Mouse (Mus musculus) ES-E14 (cell line): ENCODE measurements around the gene Lca5. TPM values are rescaled to one million over a fixed set of nuclear protein-coding genes. Genes with fewer than 3 reads are reported as not detected.

ENCODE experiments used
- DNase-seq: peaks from one replicate; pipeline ENCODE4 v3.0.0-alpha.2; 2013; ENCODE audit warnings: low read depth, low spot score
- H3K27ac ChIP-seq: 2 replicates; pipeline ENCODE4 v1.5.1; 2012; ENCODE audit warnings: low read depth, mild to moderate bottlenecking, low read length, moderate library complexity, mixed read lengths; ENCODE audit not compliant: poor library complexity, insufficient read depth, severe bottlenecking
- H3K36me3 ChIP-seq: 2 replicates; pipeline ENCODE4 v1.6.1; 2012; ENCODE audit warnings: mild to moderate bottlenecking, low read length, moderate library complexity, mixed read lengths; ENCODE audit not compliant: control insufficient read depth, poor library complexity, insufficient read depth, severe bottlenecking
- H3K4me1 ChIP-seq, 2 experiments: fragments of 150-350 bp in 1 of 2; sonication (generic) in 1 of 2; 2 replicates each; pipeline ENCODE4 v1.6.1; 2012; ENCODE audit warnings: low read length in 2 of 2, mild to moderate bottlenecking in 1 of 2, mixed read lengths in 1 of 2; ENCODE audit not compliant: control insufficient read depth in 2 of 2, insufficient read depth in 2 of 2, poor library complexity in 1 of 2
- H3K4me3 ChIP-seq, 2 experiments: fragments of 150-350 bp in 1 of 2; sonication (generic) in 1 of 2; 2 replicates each; pipeline ENCODE4 v1.5.1; 2012; ENCODE audit warnings: low read length in 2 of 2, low read depth in 1 of 2, mild to moderate bottlenecking in 1 of 2, mixed read lengths in 1 of 2; ENCODE audit not compliant: insufficient read depth in 1 of 2, poor library complexity in 1 of 2, severe bottlenecking in 1 of 2
- H3K9ac ChIP-seq: 2 replicates; pipeline ENCODE4 v1.6.1; 2012; ENCODE audit warnings: low read depth, mild to moderate bottlenecking, low read length, mixed read lengths; ENCODE audit not compliant: poor library complexity, insufficient read depth, severe bottlenecking
- H3K9me3 ChIP-seq: fragments of 150-350 bp; sonication (generic); 2 replicates; pipeline ENCODE4 v1.6.1; 2012; ENCODE audit warnings: low read depth, mild to moderate bottlenecking, low read length; ENCODE audit not compliant: control insufficient read depth, insufficient read depth
- CHD2 ChIP-seq: IDR thresholded peaks from 2 replicates; pipeline ENCODE4 v1.6.1; 2014; ENCODE audit warnings: mild to moderate bottlenecking, low read depth, low read length, inconsistent platforms
- HCFC1 ChIP-seq: IDR thresholded peaks from 2 replicates; pipeline ENCODE4 v1.6.1; 2012; ENCODE audit warnings: low read length, inconsistent platforms, borderline replicate concordance; ENCODE audit not compliant: insufficient read depth
- MAFK ChIP-seq: IDR thresholded peaks from 2 replicates; pipeline ENCODE4 v1.6.1; 2014; ENCODE audit warnings: mild to moderate bottlenecking, low read depth, low read length, inconsistent platforms; ENCODE audit not compliant: insufficient read depth
- ZC3H11A ChIP-seq: IDR thresholded peaks from 2 replicates; pipeline ENCODE4 v1.6.1; 2012; ENCODE audit warnings: low read depth, mild to moderate bottlenecking, inconsistent platforms, low read length, borderline replicate concordance
- ZNF384 ChIP-seq: IDR thresholded peaks from 2 replicates; pipeline ENCODE4 v1.6.1; 2012; ENCODE audit warnings: low read depth, low read length, inconsistent platforms
- in situ Hi-C, 2 experiments: fragments of 600-800 bp; cut with MboI; formaldehyde crosslinking; loops; one replicate each; pipeline ENCODE4 v1.15.1; 2025; ENCODE audit warnings: low sequenced_read_pairs in 2 of 2, inconsistent platforms in 1 of 2; ENCODE audit not compliant: unreplicated experiment in 2 of 2
- total RNA-seq: library from RNA; depleted of rRNA; stranded (reverse); fragments of 300-350 nt; gene quantifications from 2 replicates; pipeline ENCODE4 v1.2.3, GENCODE M21; 2012

Gene Lca5
- total RNA-seq, 1 experiment: 6.6 TPM

GRCm38 (mm10) chr9:83379661-83380060 lies 61.3 kb downstream of the Lca5 start:
- no peak overlapping the region for H3K4me3 ChIP-seq
- H3K9ac ChIP-seq: no peak overlapping the region
- TF ChIP-seq HCFC1 (no peak), CHD2 (no peak), MAFK (no peak), ZC3H11A (no peak), ZNF384 (no peak)
- no peaks in the 10 kb centered on the region for H3K9me3 ChIP-seq
- H3K27ac ChIP-seq: no peak overlapping the region
- DNase-seq: no peak
- in situ Hi-C loops: loop anchor here (10.0 to 25.0 kb wide), 2 partner anchors 225 to 233 kb away; no protein-coding TSS in a partner anchor
- H3K36me3 ChIP-seq: no peaks in the 10 kb centered on the region
- no peaks in the 10 kb centered on the region for H3K4me1 ChIP-seq

- no peaks in the 10 kb centered on the region for H3K36me3 ChIP-seq
- in situ Hi-C loops: loop anchor here in 1 of 2 experiments (25.0 kb wide), 1 partner anchor 235 kb away; no protein-coding TSS in a partner anchor
- H3K4me1 ChIP-seq: no peaks in the 10 kb centered on the region
- no peak overlapping the region for H3K27ac ChIP-seq
- no peak overlapping the region for H3K4me3 ChIP-seq
- TF ChIP-seq ZC3H11A: no peak
- TF ChIP-seq MAFK: no peak
- TF ChIP-seq CHD2: no peak
- no peak for TF ChIP-seq ZNF384
- no peak for TF ChIP-seq HCFC1
- DNase-seq: no peak
- H3K9ac ChIP-seq: no peak overlapping the region
- H3K9me3 ChIP-seq: no peaks in the 10 kb centered on the region
These were observed 63.8 kb downstream of the Lca5 start for GRCm38 (mm10) chr9:83377132-83377531.

- no peak for DNase-seq
- Histone ChIP-seq H3K4me3 (no peak overlapping the region), H3K27ac (no peak overlapping the region), H3K9ac (no peak overlapping the region), H3K9me3 (no peaks in the 10 kb centered on the region), H3K36me3 (no peaks in the 10 kb centered on the region), H3K4me1 (no peaks in the 10 kb centered on the region)
- in situ Hi-C loops: loop anchor here in 1 of 2 experiments (25.0 kb wide), 1 partner anchor 237 kb away; no protein-coding TSS in a partner anchor
- TF ChIP-seq MAFK (no peak), ZNF384 (no peak), ZC3H11A (no peak), CHD2 (no peak), HCFC1 (no peak)
These were observed 65.3 kb downstream of the Lca5 start for GRCm38 (mm10) chr9:83375522-83376176.

- no peak for TF ChIP-seq ZNF384
- no peak for TF ChIP-seq ZC3H11A
- no peak for TF ChIP-seq HCFC1
- TF ChIP-seq MAFK: no peak
- no peak for TF ChIP-seq CHD2
- in situ Hi-C loops: no loop called here
- H3K36me3 ChIP-seq: no peaks in the 10 kb centered on the region
These were observed 70.0 kb downstream of the Lca5 start for GRCm38 (mm10) chr9:83370907-83371306.

More at GRCm38 (mm10) chr9:83370907-83371306, 70.0 kb downstream of the Lca5 start:
- H3K4me3 ChIP-seq: no peak overlapping the region
- no peak overlapping the region for H3K27ac ChIP-seq
- no peak for DNase-seq
- H3K9me3 ChIP-seq: no peaks in the 10 kb centered on the region
- H3K4me1 ChIP-seq: no peaks in the 10 kb centered on the region
- H3K9ac ChIP-seq: no peak overlapping the region
